Mouse (Mus musculus): ENCODE measurements at regions not wholly inside any gene's neighbourhood (a gene's known extent, or its start where the extent isn't known, plus 50 kb on each side); places are given as distances from the start of the nearest gene placed in this dataset.

DNA sequence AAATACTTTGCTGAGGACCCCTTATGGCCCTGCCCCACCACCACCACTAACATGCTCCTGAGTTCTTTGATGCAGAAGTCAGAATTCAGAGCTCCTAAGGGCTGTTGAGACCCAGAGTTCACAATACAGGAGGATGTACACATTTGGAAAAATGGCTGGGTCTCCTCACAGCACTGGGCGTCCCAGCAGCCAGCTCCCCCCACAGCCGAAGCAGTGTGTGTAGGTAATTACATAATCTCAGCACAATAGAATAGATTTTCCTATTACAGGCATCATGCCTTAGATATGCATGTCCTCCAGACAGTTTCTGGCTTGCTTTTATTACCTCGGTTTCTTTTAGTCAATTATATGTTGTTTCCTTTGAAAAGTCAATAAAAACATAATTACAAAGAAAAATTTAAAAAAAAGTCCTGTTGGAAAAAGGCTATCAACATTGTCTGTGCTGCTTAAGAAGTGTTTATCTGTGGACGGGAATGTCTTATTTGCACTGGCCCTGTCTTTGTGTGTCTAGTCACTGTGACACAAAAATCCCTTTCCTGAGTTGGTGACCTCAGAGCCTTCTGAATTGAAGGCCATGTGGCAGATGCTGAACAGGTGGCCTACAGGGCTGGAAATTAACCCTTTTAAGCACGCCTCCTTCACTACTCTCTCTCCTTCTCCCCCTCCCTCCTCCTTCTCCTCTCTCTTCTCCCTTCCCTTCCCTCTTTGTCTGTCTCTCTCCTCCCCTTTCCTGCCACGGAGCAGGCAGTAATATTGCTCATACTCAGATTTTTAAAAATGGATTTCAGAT, 339.9 kb upstream of the Gm10131 start:
- no peak for ATAC-seq (replicated peaks; ENCODE audit: insufficient number of reproducible peaks, low FRiP score, low TSS enrichment)
- Histone ChIP-seq H3K27me3 (ENCODE audit: control insufficient read depth, insufficient read depth, low read length) (no peaks in the 10 kb centered on the region), H3K36me3 (ENCODE audit: control insufficient read depth, insufficient read depth, low read length) (no peaks in the 10 kb centered on the region), H3K9me3 (replicated peaks; ENCODE audit: control insufficient read depth, low read length) (no peaks in the 10 kb centered on the region), H3K4me1 (ENCODE audit: control insufficient read depth, insufficient read depth, low read length) (peaks cover 18% of the 10 kb centered on the region), H3K4me3 (ENCODE audit: low read depth, low read length) (no peak overlapping the region), H3K9ac (ENCODE audit: low read depth, low read length) (no peak overlapping the region), H3K4me2 (no peak overlapping the region), H3K27ac (ENCODE audit: low read depth, low read length) (no peak overlapping the region)
- 41% methylated on average over 6 of the region's 6 CpGs for WGBS (ENCODE audit: insufficient replicate concordance)

DNA sequence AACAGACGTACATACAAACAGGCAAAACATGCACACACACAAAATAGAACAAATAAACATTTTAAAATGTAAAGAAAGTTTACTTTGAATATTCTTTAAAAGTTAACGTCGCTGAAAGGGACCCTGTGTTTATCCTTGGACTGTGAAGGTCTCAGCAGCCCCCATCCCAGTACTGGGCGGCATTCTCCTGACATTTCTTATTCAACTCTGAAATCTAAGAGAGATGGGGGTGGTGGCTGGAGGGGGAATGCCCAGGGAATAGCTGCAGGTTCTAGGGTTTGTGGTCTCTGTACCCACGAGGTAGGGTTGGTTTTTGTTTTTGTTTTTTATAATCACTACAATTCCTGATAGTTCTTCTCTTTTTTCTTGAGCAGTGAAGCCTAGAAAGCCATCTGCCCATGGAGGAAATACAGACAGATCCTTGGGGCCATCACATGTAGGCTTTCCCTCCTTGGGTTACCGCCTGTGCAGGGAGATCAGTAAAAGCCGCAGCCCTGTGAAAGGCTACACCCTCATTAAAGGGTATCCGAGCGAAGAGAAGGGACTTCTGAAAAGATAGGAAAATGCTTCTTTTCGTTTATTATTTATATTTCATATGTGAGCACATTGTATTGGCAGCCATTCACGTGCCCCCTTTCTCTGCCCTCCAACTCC, 338.0 kb upstream of the Gm10131 start:
- 81% methylated on average over 11 of the region's 11 CpGs for WGBS (ENCODE audit: insufficient replicate concordance)
- Histone ChIP-seq H3K4me1 (ENCODE audit: control insufficient read depth, insufficient read depth, low read length) (peaks cover 18% of the 10 kb centered on the region), H3K27ac (ENCODE audit: low read depth, low read length) (no peak overlapping the region), H3K27me3 (ENCODE audit: control insufficient read depth, insufficient read depth, low read length) (no peaks in the 10 kb centered on the region), H3K4me3 (ENCODE audit: low read depth, low read length) (no peak overlapping the region), H3K9ac (ENCODE audit: low read depth, low read length) (no peak overlapping the region), H3K36me3 (ENCODE audit: control insufficient read depth, insufficient read depth, low read length) (no peaks in the 10 kb centered on the region), H3K4me2 (no peak overlapping the region), H3K9me3 (replicated peaks; ENCODE audit: control insufficient read depth, low read length) (no peaks in the 10 kb centered on the region)
- no peak for ATAC-seq (replicated peaks; ENCODE audit: insufficient number of reproducible peaks, low FRiP score, low TSS enrichment)

DNA sequence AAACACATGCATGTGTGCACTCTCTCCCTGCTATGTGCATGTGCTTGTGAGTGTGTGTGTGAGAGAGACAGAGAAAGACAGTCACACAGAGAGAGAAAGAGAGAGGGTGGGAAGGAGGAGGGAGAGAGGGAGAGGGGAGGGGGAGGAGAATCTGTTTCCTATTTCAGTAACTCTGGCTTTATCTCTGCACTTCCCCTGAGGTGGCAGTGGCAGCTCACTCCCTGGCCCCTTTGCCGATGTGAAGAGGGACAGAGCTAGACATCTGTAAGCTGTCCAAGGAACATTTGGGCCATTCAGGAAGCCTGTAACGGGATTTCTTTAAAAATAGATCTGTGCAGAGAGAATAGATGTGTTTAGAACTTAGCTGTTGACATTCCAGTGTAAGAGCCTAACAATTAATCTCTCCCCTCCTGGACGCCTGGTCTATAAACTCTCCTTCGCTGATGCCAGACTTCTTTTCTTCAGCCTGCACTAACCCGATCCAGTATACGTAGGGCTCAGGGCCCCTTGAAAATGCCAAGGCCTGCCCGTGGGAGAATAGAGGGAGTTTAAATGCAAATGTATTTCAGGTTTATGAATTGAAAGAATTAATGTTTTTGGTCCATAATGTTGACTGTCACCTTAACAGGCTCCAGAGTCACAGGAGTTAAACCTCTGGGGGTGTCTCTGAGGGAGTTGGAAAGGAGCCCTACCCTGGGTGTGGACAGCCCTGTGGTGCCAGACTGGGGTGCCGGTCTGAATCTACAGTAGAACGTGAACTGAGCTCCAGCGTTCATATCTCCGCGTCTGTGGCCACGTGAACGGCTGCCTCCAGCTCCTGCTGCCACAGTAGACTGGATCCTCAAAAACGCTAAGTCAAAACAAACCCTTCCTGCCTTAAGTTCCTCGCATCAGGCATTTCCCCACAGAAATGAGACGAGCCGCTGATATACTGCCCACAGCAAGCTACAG, 336.6 kb upstream of the Gm10131 start:
- Histone ChIP-seq H3K9ac (ENCODE audit: low read depth, low read length) (peak overlapping the region; percentile 35), H3K4me1 (ENCODE audit: control insufficient read depth, insufficient read depth, low read length) (peaks cover 18% of the 10 kb centered on the region), H3K9me3 (replicated peaks; ENCODE audit: control insufficient read depth, low read length) (no peaks in the 10 kb centered on the region), H3K36me3 (ENCODE audit: control insufficient read depth, insufficient read depth, low read length) (no peaks in the 10 kb centered on the region), H3K27me3 (ENCODE audit: control insufficient read depth, insufficient read depth, low read length) (no peaks in the 10 kb centered on the region), H3K4me3 (ENCODE audit: low read depth, low read length) (0 out of 2 replicates have a peak overlapping the region, but pooled peaks have one; percentile 20), H3K27ac (ENCODE audit: low read depth, low read length) (peak overlapping the region; percentile 88), H3K4me2 (peak overlapping the region; percentile 52)
- WGBS (ENCODE audit: insufficient replicate concordance), result 15% methylated on average over 18 of the region's 18 CpGs
- peak; percentile 74; the same call in 1 of the 2 replicates for ATAC-seq (replicated peaks; ENCODE audit: insufficient number of reproducible peaks, low FRiP score, low TSS enrichment)

DNA sequence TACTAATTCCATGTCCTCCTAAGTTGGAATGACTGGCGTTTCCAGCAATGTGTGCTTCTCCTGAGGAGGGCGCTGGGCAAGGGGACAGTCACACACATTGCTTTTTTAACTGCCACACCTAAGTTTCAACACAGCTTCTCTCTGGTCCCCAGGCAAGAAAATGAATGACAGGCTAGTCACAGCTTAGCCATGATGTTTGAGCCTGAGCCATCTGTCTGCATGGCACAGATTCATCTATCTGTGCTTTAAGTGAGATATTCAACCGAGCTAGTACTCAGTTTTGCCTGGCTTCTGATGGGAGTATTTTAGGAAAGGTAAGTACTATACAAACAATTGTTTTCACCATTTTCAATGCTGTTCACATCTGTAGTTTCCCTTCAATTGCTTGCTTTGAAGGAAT, 331.2 kb upstream of the Gm10131 start:
- no peak overlapping the region for H3K4me3 ChIP-seq (ENCODE audit: low read depth, low read length)
- no peaks in the 10 kb centered on the region for H3K9me3 ChIP-seq (replicated peaks; ENCODE audit: control insufficient read depth, low read length)
- no peak overlapping the region for H3K9ac ChIP-seq (ENCODE audit: low read depth, low read length)
- H3K27me3 ChIP-seq (ENCODE audit: control insufficient read depth, insufficient read depth, low read length), result no peaks in the 10 kb centered on the region
- H3K4me2 ChIP-seq, result no peak overlapping the region
- no peak for ATAC-seq (replicated peaks; ENCODE audit: insufficient number of reproducible peaks, low FRiP score, low TSS enrichment)
- no peak overlapping the region for H3K27ac ChIP-seq (ENCODE audit: low read depth, low read length)
- peaks cover 2% of the 10 kb centered on the region for H3K4me1 ChIP-seq (ENCODE audit: control insufficient read depth, insufficient read depth, low read length)
- H3K36me3 ChIP-seq (ENCODE audit: control insufficient read depth, insufficient read depth, low read length), result no peaks in the 10 kb centered on the region
- whole genome bisulfite sequencing (ENCODE audit: insufficient replicate concordance), result 77% methylated on average over 3 of the region's 3 CpGs

DNA sequence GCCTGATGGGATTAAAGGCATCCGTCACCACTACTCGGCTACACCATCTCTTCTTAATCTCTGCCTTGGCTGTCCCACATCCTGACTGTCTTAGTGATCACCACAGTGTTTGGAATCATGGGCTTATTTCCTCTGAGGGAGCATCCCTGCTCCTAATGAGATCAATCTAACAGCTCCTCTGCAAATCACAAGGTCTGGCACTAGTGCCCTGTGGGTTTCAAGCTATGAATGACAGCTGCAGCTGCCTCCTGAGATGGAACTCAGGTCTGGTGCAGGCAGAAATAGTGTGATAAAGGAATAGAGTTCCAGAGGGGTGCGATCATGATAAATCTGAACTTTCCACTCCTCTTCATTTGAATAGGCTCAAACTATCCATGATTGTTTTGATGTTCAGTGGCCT, 330.2 kb upstream of the Gm10131 start:
- H3K4me3 ChIP-seq (ENCODE audit: low read depth, low read length), result no peak overlapping the region
- H3K36me3 ChIP-seq (ENCODE audit: control insufficient read depth, insufficient read depth, low read length), result no peaks in the 10 kb centered on the region
- H3K4me1 ChIP-seq (ENCODE audit: control insufficient read depth, insufficient read depth, low read length), result no peaks in the 10 kb centered on the region
- H3K4me2 ChIP-seq, result no peak overlapping the region
- 69% methylated on average over 3 of the region's 3 CpGs for WGBS (ENCODE audit: insufficient replicate concordance)
- ATAC-seq (replicated peaks; ENCODE audit: insufficient number of reproducible peaks, low FRiP score, low TSS enrichment), result no peak
- no peak overlapping the region for H3K9ac ChIP-seq (ENCODE audit: low read depth, low read length)
- H3K27ac ChIP-seq (ENCODE audit: low read depth, low read length), result no peak overlapping the region
- H3K9me3 ChIP-seq (replicated peaks; ENCODE audit: control insufficient read depth, low read length), result no peaks in the 10 kb centered on the region
- no peaks in the 10 kb centered on the region for H3K27me3 ChIP-seq (ENCODE audit: control insufficient read depth, insufficient read depth, low read length)

DNA sequence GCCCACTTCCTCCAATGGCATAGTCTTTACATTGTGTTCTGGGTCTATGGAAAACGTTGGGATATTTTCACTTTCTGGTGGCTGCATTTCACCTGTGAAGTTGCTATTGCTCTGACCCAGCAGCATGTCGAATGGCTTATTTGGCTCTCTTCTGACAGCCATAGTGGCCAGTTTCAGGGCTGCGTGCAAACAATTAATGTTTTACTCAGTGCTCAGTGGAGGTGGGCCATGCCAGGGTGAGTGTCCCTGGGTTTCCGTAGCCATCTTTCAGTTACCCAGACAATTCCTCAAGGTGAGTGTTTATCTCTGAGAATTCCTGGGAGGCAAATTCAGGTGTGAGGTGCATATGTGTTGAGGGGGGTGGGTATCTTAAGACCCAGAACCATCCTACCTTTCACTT, 329.2 kb upstream of the Gm10131 start:
- no peak overlapping the region for H3K27ac ChIP-seq (ENCODE audit: low read depth, low read length)
- 79% methylated on average over 4 of the region's 4 CpGs for WGBS (ENCODE audit: insufficient replicate concordance)
- no peak for ATAC-seq (replicated peaks; ENCODE audit: insufficient number of reproducible peaks, low FRiP score, low TSS enrichment)
- H3K4me3 ChIP-seq (ENCODE audit: low read depth, low read length), result no peak overlapping the region
- no peaks in the 10 kb centered on the region for H3K9me3 ChIP-seq (replicated peaks; ENCODE audit: control insufficient read depth, low read length)
- H3K9ac ChIP-seq (ENCODE audit: low read depth, low read length), result no peak overlapping the region
- no peak overlapping the region for H3K4me2 ChIP-seq
- no peaks in the 10 kb centered on the region for H3K36me3 ChIP-seq (ENCODE audit: control insufficient read depth, insufficient read depth, low read length)
- no peaks in the 10 kb centered on the region for H3K4me1 ChIP-seq (ENCODE audit: control insufficient read depth, insufficient read depth, low read length)
- H3K27me3 ChIP-seq (ENCODE audit: control insufficient read depth, insufficient read depth, low read length), result no peaks in the 10 kb centered on the region

DNA sequence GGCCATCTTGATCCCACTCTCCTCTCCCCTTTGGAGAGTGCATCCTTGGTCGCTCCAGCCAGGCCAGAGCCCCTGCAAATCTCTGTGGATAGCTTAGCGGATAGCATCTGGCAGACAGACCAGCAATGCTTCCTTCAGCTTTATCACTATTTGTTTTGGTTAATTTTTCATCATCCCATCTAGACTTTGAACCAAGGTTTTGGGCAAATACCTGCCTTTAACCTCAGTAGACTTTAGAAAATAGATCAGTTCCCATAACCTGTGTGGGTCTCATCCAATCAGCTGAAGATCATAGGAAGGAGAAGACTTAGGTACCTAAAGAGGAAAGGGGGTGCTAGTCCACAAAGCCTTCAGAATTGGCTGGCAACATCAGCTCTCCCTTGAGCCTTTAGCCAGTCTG, 327.2 kb upstream of the Gm10131 start:
- Histone ChIP-seq H3K9ac (ENCODE audit: low read depth, low read length) (no peak overlapping the region), H3K4me3 (ENCODE audit: low read depth, low read length) (no peak overlapping the region), H3K36me3 (ENCODE audit: control insufficient read depth, insufficient read depth, low read length) (no peaks in the 10 kb centered on the region), H3K4me2 (no peak overlapping the region), H3K9me3 (replicated peaks; ENCODE audit: control insufficient read depth, low read length) (no peaks in the 10 kb centered on the region), H3K27ac (ENCODE audit: low read depth, low read length) (no peak overlapping the region), H3K4me1 (ENCODE audit: control insufficient read depth, insufficient read depth, low read length) (no peaks in the 10 kb centered on the region), H3K27me3 (ENCODE audit: control insufficient read depth, insufficient read depth, low read length) (no peaks in the 10 kb centered on the region)
- WGBS (ENCODE audit: insufficient replicate concordance), result 75% methylated on average over 2 of the region's 2 CpGs
- no peak for ATAC-seq (replicated peaks; ENCODE audit: insufficient number of reproducible peaks, low FRiP score, low TSS enrichment)

DNA sequence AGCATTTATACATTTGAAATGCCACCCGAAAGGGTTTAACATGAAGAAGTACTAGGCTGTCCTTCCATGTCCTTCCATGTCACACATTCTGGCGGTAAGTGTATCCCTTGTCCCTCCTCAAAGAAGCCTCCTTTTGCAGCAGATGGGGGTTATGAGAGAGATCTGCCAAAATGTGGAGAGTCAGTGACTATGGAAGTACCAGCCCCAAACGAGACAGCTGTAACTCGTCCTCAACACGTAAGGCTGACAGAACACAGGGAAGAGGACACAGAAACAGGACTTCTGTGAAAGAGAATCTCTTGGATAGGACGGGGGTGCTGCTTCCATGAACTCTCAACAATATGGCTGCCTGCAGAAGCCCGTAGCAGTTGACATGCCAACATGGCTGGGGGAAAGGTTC, 320.4 kb upstream of the Gm10131 start:
- Histone ChIP-seq H3K4me2 (no peak overlapping the region), H3K27ac (ENCODE audit: low read depth, low read length) (no peak overlapping the region)
- ATAC-seq (replicated peaks; ENCODE audit: insufficient number of reproducible peaks, low FRiP score, low TSS enrichment), result no peak

More for the DNA sequence above, 320.4 kb upstream of the Gm10131 start:
- no peak overlapping the region for H3K9ac ChIP-seq (ENCODE audit: low read depth, low read length)
- no peaks in the 10 kb centered on the region for H3K27me3 ChIP-seq (ENCODE audit: control insufficient read depth, insufficient read depth, low read length)
- no peak overlapping the region for H3K4me3 ChIP-seq (ENCODE audit: low read depth, low read length)
- H3K36me3 ChIP-seq (ENCODE audit: control insufficient read depth, insufficient read depth, low read length), result no peaks in the 10 kb centered on the region
- H3K4me1 ChIP-seq (ENCODE audit: control insufficient read depth, insufficient read depth, low read length), result no peaks in the 10 kb centered on the region
- H3K9me3 ChIP-seq (replicated peaks; ENCODE audit: control insufficient read depth, low read length), result no peaks in the 10 kb centered on the region
- 78% methylated on average over 7 of the region's 7 CpGs for WGBS (ENCODE audit: insufficient replicate concordance)

Measured in heart, embryonic 11.5 days (tissue).